Mouse (Mus musculus): ENCODE data around the gene Wee2.

- no peak for TF ChIP-seq POLR2A (IDR thresholded peaks at IDR 0.05; ENCODE audit: extremely low read depth, insufficient read depth, low read length)
- TF ChIP-seq CTCF (IDR thresholded peaks at IDR 0.05; ENCODE audit: low read depth, low read length), result no peak
These were observed 37.2 kb downstream of the Wee2 start for GRCm38 (mm10) chr6:40476132-40476531.
